Mouse (Mus musculus): Measurements from ENCODE around the gene Rasgef1b.

DNA sequence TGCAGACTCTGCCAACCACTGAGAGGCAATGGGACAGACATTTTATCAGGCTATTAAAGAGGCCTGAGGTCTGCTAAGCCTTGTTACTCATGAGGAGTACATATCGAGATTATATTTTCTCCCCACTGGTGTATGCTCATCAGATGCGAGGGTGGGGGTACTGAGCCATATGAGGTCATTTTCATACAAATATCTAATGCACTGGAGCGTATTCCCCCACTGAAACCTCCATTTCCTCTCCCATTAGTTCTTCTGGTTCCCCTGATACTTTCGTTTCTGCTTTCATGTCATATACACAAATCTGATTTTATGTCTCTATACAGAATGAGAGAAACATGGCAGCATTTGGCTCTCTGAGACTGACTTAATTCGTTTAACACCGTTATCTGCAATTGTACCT, 314.6 kb downstream of the Rasgef1b start:
- TF ChIP-seq CTCF (conservative IDR thresholded peaks at IDR 0.05; ENCODE audit: insufficient read depth, insufficient read length, low read depth, low read length) (no peak), POLR2A (IDR thresholded peaks at IDR 0.05; ENCODE audit: low read depth, low read length) (no peak)
